Mouse (Mus musculus): ENCODE measurements around the gene Muc3a.

Gene Muc3a

DNA sequence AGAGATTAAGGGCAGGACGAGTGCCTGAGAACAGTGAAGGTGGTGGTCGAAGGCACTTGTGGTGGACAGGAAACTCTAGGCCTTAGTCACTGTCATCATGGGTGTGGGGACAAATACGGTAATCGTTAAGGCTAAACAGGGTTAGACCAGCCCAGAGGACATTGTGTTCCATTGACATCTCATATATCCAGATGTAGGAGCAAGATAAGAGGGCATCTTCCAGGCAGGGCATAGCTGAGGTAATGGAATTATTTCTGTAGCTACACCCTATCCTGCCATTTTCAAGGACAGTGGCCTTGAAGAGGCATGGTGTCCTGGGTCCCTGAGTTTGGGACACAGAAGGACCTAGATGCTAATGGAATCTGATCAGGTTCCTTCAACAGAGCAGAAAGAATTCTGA is 50.3 kb downstream of the Muc3a start:
- no peak for TF ChIP-seq GATA4 (IDR thresholded peaks at IDR 0.05; ENCODE audit: insufficient replicate concordance, low read length)

DNA sequence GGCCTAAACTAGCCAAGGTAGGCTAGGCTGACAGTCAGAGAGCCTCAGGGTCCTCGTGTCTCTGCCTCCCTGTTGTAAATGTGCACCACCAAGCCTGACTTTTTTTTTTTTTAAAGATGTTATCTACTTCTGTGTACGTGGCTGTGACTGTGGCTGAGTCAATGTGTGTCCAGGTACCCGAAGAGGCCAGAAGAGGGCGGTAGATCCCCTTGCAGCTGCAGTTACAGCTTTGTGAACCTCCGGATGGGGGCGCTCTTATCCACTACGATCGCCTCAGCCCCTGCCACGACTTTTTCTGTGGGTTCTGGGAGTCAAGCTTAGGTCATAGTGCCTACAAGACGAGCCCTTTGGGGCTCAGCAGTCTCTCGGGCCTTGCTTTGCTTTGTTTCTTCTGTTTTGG is 52.7 kb downstream of the Muc3a start:
- no peak for TF ChIP-seq GATA4 (IDR thresholded peaks at IDR 0.05; ENCODE audit: insufficient replicate concordance, low read length)
